Mouse (Mus musculus) cerebellum, postnatal 25 days (tissue): ENCODE data around the gene Slc19a3.
A peak's percentile ranks its signal among the peaks of the same experiment; 100 is the strongest.

Source experiments
- DNase-seq, 2 experiments: peaks; one replicate each; pipeline ENCODE4 v3.0.0; 2021; ENCODE audit warnings: mixed read lengths in 2 of 2

The Slc19a3 gene

GRCm38 (mm10) chr1:83038109-83038672 is at the start of gene Slc19a3:
TSS of gene Slc19a3 (minus strand) at chr1:83038448.
- peak; percentile 39 to 56 for DNase-seq

DNA sequence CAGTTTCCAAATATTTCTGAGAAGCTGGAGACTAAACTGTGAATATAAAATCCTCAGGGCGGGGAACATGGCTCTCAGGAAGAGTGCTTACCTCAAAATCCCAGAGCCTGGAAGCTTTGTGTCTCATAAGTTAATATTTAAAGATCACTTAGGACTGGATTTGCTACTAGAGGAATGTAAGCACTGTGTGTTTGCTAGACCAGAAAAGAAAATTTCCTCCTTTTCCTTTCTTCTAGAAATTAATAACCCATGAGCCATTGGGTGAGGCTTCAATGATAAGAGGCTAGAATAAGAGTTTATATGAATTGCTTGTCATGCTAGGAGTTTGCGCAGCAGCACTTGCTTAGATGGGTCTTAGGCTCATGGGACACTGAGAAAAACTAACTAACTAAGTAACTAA is 46.5 kb upstream of the Slc19a3 start:
- DNase-seq, result no peak

- DNase-seq, result no peak
These were observed 38.8 kb upstream of the Slc19a3 start for GRCm38 (mm10) chr1:83077016-83077415.

- peak in 1 of 2 experiments; percentile 30 for DNase-seq
These were observed 38.1 kb upstream of the Slc19a3 start for GRCm38 (mm10) chr1:83076190-83076917.

DNA sequence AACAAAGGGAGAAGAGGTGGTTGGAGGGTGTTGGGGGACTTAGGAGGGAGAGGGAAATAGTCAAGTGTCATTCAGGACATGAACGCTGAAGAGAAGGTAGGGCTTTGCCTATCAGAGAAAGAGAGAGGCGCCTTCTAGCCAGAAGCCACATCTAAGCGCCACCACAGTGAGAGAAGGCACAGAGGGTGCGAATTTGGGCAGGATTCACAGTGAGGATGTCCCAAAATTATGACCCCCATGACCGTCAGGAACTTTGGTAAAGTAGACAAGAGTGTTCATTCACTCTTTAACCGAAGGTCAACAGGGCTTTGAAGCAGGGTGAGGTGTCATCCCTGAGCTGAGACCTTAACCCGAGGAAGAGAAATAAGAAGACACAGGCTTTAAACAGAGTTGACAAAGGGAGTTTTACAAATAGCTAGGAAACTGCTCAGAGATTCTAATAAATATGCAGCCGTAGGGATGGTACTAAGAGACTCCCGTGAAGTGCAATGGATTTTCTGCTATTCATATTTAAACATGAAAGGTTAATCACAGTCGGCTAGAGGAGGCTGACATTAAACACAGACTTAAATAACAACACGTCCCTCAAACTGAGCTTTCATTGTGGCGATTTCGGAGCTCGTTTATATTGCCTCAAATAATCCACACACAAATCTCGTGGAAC is 37.4 kb upstream of the Slc19a3 start:
- DNase-seq, result no peak

DNA sequence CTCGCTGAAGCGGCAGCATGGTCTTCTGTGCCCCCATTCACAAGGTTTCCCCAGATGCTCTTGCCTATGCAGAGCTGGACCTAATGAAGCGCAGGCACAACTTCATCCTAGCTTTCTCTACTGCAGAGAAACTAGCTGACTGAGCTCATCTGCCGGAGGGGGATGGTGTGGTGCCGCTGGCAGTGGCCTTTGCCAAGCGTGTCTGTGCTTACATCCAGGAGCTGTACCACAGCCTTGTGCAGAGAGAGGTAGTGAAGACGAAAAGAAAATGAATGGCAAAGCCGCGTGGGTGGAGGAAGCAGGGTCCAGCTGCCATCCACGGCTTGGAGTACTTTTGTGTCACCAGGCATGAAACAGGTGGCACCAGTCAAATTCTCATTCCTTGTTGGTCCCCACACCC is 29.0 kb upstream of the Slc19a3 start:
- DNase-seq, result no peak

DNA sequence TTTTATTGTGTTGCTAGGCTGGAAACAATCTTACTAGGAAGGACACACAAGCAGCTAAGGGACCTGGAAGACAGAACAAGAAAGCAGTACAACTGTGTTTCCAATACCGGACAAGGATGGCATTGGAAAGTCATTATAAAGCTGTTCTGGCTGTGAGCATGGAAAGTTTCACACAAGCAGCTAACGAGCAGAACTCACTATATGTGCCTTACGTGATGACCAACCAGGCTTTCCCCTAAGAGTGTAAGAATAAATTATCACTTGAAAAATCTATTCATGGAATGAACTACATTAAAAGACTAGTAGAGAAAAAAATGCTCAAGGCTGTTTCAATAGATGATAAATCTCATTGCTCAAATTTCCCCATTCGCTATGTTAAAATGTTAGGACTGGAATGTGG is 28.3 kb upstream of the Slc19a3 start:
- no peak for DNase-seq

- DNase-seq, result peak in 1 of 2 experiments; percentile 11
These were observed 26.6 kb upstream of the Slc19a3 start for GRCm38 (mm10) chr1:83064851-83065250.

- no peak for DNase-seq
These were observed 22.4 kb upstream of the Slc19a3 start, which contains the start of gene Krtap28-13 for GRCm38 (mm10) chr1:83060643-83061042. TSS of gene Krtap28-13 (plus strand) at chr1:83060930.

GRCm38 (mm10) chr1:83059278-83059677 is 21.0 kb upstream of the Slc19a3 start, which contains the start of gene A030005K14Rik:
TSS of gene A030005K14Rik (minus strand) at chr1:83059378.
- DNase-seq, result no peak

GRCm38 (mm10) chr1:83058481-83058880 is 20.2 kb upstream of the Slc19a3 start:
- DNase-seq, result no peak

DNA sequence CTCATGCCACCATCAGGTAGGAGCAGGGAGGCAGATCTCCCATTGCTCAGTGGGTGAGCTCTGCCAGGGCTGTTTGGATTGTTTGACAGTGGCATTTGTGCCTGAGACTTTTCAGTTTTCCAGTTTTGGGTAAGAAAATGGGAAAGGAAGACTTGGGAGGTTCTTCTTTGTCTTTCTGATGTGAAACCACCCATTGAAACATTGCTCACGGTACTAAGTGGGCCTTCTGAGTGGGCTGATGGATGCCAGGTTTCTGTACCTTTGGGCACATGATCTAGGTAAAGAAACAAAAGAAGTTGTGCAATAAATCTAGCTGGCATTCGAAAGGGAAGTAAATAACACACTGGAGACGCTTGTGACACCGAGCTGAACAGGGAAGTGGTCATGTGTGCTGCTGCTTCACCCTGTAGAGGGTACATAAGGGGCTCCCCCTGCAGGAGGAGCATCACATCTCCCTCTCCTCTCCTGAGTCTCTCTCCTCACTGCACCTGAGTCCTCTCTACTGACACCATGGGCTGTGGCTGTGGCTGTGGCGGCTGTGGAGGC is 6.7 kb upstream of the Slc19a3 start, which contains the start of gene Gm47969:
Gm47969 (plus strand) TSS at position 51 of the 546 bp plus-strand sequence.
- no peak for DNase-seq

GRCm38 (mm10) chr1:83042380-83042779 is 4.1 kb upstream of the Slc19a3 start, which contains the start of gene Krtap28-10:
TSS of gene Krtap28-10 (minus strand) at chr1:83042480.
- DNase-seq, result no peak

DNA sequence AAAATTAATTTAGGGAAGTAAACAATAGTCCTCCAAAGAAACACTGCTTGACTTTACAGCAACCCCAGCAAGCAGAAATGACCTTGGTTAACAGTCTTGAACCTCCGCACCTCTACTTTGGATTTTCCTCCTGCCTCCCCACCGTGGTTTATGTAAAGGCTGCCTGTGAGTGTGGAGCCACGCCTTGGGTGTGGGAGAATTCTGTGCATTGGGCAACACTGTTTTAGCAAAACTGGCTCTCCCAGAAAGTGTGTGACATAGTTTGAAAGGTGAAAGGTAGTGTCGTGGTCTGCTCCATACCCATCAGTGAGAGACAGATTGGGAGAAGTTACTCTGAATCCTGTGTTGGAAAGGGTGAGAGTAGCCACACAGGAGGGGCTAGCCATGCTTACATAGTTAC is 832 bp upstream of the Slc19a3 start:
- DNase-seq, result no peak

DNA sequence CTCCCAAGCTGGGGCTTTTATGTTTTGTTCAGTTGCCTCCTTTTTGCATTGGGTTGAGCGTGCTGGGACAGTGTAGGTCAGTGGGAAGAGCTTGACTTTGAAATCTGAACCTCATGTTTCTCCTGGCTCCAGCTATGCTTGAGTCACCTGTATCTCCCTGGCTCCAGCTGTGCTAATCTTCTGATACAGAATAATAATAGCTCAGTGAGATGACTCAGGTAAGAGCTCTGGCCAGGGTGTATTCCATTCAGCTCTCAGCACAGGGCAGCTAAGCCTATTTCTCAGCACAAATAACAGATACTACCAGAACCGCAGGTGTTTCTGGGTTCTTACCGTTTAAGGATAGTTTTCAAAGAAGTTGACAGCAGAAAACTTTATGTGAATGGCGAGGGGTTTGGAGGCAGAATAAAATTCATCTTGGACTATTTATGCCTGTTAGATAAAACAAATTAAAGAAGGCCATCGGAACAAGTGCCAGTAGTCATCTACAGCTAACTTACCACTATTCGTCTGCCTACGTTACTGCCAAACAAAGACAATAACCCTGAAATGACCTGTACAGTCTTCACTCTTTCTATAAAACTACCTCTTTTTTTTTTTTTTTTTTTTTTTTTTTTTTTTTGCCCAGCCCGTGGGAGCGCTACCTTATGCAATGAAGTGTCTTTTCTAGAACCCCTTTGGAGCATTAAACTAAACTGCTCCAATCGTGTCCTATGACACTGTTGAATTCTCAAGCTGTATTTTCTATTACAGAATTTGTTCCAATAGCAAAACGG is 1.2 kb downstream of the Slc19a3 start:
- no peak for DNase-seq

- DNase-seq, result no peak
These were observed 3.7 kb downstream of the Slc19a3 start for GRCm38 (mm10) chr1:83034509-83034908.

- no peak for DNase-seq
These were observed 5.7 kb downstream of the Slc19a3 start for GRCm38 (mm10) chr1:83032508-83032907.

DNA sequence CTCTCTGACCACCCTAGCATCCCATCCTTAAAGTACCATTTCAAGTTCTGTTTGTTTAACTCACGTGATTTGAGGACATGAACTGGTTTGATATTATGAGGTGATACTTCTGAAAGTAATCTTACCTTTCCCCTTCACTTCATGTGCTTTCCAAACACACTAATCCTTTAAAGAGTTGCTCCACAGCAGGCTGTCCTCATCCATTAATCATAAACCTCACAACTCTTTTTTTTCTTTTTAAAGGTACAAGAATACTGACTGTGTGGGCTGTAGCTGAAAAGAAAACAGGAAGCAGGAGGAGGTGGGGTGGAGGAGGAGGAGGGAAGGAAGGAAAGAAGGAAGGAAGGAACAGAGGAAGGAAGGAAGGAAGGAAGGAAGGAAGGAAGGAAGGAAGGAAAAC is 6.3 kb downstream of the Slc19a3 start:
- no peak for DNase-seq

GRCm38 (mm10) chr1:83016556-83016955 is 21.7 kb downstream of the Slc19a3 start:
- DNase-seq, result no peak

DNA sequence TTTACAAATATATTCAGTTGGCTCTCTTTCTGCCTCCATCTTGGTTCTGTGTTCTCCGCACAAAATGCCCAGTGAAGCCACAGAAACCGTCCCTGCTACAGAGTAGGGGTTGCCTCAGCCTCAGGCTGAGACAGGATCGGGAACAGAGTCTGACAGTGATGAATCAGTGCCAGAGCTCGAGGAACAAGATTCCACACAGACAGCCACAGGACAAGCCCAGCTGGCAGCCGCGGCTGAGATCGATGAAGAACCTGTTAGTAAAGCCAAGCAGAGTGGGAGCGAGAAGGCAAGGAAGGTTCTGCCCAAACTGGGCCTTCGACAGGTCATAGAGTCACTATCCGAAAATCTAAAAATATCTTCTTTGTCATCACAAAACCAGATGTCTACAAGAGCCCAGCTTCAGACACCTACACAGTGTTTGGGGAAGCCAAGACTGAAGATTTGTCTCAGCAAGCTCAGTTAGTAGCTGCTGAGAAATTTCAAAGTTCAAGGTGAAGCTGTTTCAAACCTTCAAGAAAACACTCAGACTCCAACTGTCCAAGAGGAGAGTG is 22.8 kb downstream of the Slc19a3 start:
- DNase-seq, result no peak

- DNase-seq, result no peak
These were observed 23.8 kb downstream of the Slc19a3 start for GRCm38 (mm10) chr1:83014477-83014876.

DNA sequence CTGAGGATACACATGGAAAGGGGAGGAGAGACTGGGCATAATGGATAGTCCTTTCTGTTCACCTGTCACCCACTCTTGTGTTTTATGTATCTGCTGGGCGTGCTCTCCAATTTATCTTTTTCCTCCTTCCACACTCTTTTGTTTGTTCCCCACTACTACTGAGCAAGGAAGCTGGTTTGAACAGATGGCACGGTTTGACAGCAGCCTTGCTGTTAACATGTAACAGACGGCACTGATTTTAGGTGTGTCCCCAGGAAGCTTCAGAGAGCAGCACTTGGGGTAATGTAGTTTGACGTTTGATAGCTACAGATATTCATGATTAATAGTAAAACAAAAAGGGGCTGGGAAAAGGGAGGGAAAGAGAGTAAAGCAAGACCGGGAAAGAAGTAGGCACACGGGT is 30.8 kb downstream of the Slc19a3 start:
- no peak for DNase-seq
